ENCODE assay signal across 8 mouse cellular contexts in the genomic region with DNA sequence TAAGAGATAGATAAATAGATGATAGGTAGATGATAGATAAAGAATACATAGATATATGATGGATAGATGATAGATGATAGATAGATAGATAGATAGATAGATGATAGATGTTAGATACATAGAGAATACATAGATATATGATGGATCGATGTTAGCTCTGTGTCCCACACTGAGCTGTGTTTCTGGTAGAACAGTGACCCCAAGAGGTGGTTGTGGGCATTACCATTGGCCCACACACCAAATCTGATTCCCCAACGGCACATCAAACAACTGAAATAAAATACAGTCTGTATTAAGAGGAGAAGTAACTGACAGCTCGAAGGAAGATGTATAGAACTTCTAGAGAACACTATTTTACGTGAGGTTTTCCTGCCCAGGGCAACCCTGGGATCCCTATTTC. TPM values are rescaled to one million over a fixed set of nuclear protein-coding genes. Genes with fewer than 3 reads are reported as not detected.
DNase-seq lines count a peak whose midpoint lies in the region; ATAC-seq and TF ChIP-seq lines count a peak whose summit lies in the region.

No protein-coding gene starts in this region.

- H3K36me3 ChIP-seq in heart, embryonic 12.5 days = no peaks in the 10 kb centered on the region

- H3K9me3 ChIP-seq in heart, embryonic 12.5 days (replicated peaks) = no peaks in the 10 kb centered on the region

- H3K27ac ChIP-seq in heart, embryonic 12.5 days (ENCODE audit: poor library complexity, severe bottlenecking) = no peak overlapping the region
- no peak overlapping the region for H3K27ac ChIP-seq in embryonic fibroblast, embryonic 13.5 days (ENCODE audit: insufficient read depth, low read length)

- peaks cover 12% of the 10 kb centered on the region for H3K27me3 ChIP-seq in heart, embryonic 12.5 days (replicated peaks)

- no peak overlapping the region for H3K4me2 ChIP-seq in heart, embryonic 12.5 days

- peak; percentile 54 for DNase-seq in heart, postnatal 4 days
- DNase-seq in CD4-positive helper T cell, adult 2 months (ENCODE audit: low read depth, low spot score) = peak; percentile 56
- DNase-seq in adrenal gland, adult 18-20 months (ENCODE audit: low spot score in 2 of 2) = peak; percentile 50 to 51
- peak; percentile 58 to 74 for DNase-seq in layer of hippocampus, postnatal 14 days (ENCODE audit: low spot score in 2 of 2)
- peak; percentile 56 for DNase-seq in retina, postnatal 1 day
- no peak for DNase-seq in urinary bladder, adult 2 months (ENCODE audit: low spot score)

- 24% methylated on average over 4 of the region's 4 CpGs for WGBS in heart, embryonic 12.5 days

- ATAC-seq in heart, embryonic 12.5 days (ENCODE audit: insufficient number of reproducible peaks, low FRiP score) = no peak

- TF ChIP-seq POLR2A in embryonic fibroblast, embryonic 13.5 days (IDR thresholded peaks at IDR 0.05; ENCODE audit: low read depth, low read length) = no peak

- no peak overlapping the region for H3K9ac ChIP-seq in heart, embryonic 12.5 days

- H3K4me1 ChIP-seq in heart, embryonic 12.5 days (replicated peaks) = no peaks in the 10 kb centered on the region
- H3K4me1 ChIP-seq in embryonic fibroblast, embryonic 13.5 days (ENCODE audit: control insufficient read depth, insufficient read depth, low read length) = no peaks in the 10 kb centered on the region

- no peak overlapping the region for H3K4me3 ChIP-seq in heart, embryonic 12.5 days
- H3K4me3 ChIP-seq in embryonic fibroblast, embryonic 13.5 days (ENCODE audit: insufficient read depth, low read length) = no peak overlapping the region

- TF ChIP-seq CTCF in embryonic fibroblast, embryonic 13.5 days (IDR thresholded peaks at IDR 0.05; ENCODE audit: borderline replicate concordance, insufficient read depth, low read length) = peak; percentile 36; the same call in 1 of the 2 replicates

RNA-seq across cellular contexts. Expression of gene Fbxo21, which starts 29.9 kb away (rescaled TPM):
- total RNA-seq in heart, postnatal 4 days (2021) = 10 to 100 TPM; 59.3 to 62.4 TPM
- polyA plus RNA-seq in heart, embryonic 12.5 days (2016; fragmentation: Nextera tagmentation; extraction: Ambion mirVana) = 67.3 and 71.2 TPM in 2 replicates
- total RNA-seq in adrenal gland, adult 18-20 months (2021) = 10 to 100 TPM; 59.9 to 62.9 TPM
- 27.1 and 39.0 TPM in 2 replicates for polyA plus RNA-seq in embryonic fibroblast, embryonic 13.5 days (2011; ENCODE audit: insufficient read length, low read depth, missing spikeins)
- total RNA-seq in layer of hippocampus, postnatal 14 days (2021) = 100 to 1,000 TPM; 123 to 135 TPM
- 35.1 and 36.9 TPM in 2 replicates for polyA plus RNA-seq in urinary bladder, adult 2 months (2012; rRNA removed)
